Mouse (Mus musculus) MEL (cell line): ENCODE measurements around the gene Naa38. TPM values are rescaled to one million over a fixed set of nuclear protein-coding genes. Genes with fewer than 3 reads are reported as not detected.

Experiments used
- DNase-seq: peaks from one replicate; pipeline ENCODE4 v3.0.0; 2011; ENCODE audit warnings: low read depth, low spot score
- H3K27ac ChIP-seq: 2 replicates; pipeline ENCODE4 v1.5.1; 2012; ENCODE audit warnings: low read depth, mild to moderate bottlenecking, control low read depth, low read length, moderate library complexity; ENCODE audit not compliant: control insufficient read depth
- H3K27me3 ChIP-seq, 2 experiments: fragments of 150-350 bp in 1 of 2; sonication (generic) in 1 of 2; 2 replicates each; pipeline ENCODE4 v1.6.1; 2012; ENCODE audit warnings: low read length in 2 of 2, mild to moderate bottlenecking in 2 of 2, improper control_type of control experiment in 1 of 2, moderate library complexity in 1 of 2; ENCODE audit not compliant: insufficient read depth in 2 of 2, control insufficient read depth in 1 of 2
- H3K36me3 ChIP-seq, 2 experiments: 2 replicates each; pipeline ENCODE4 v1.6.1; 2012 to 2014; ENCODE audit warnings: low read length in 2 of 2, improper control_type of control experiment in 1 of 2, inconsistent platforms in 1 of 2, mild to moderate bottlenecking in 1 of 2; ENCODE audit not compliant: insufficient read depth in 2 of 2, control insufficient read depth in 1 of 2
- H3K4me1 ChIP-seq, 2 experiments: fragments of 150-350 bp in 1 of 2; sonication (generic) in 1 of 2; 2 replicates each; pipeline ENCODE4 v1.6.1; 2012; ENCODE audit warnings: low read length in 2 of 2, improper control_type of control experiment in 1 of 2, mild to moderate bottlenecking in 1 of 2; ENCODE audit not compliant: insufficient read depth in 2 of 2, control insufficient read depth in 1 of 2
- H3K4me3 ChIP-seq, 2 experiments: fragments of 150-350 bp in 1 of 2; sonication (generic) in 1 of 2; 2 replicates each; pipeline ENCODE4 v1.5.1; 2012; ENCODE audit warnings: low read depth in 2 of 2, low read length in 2 of 2, mild to moderate bottlenecking in 2 of 2, moderate library complexity in 2 of 2, control low read depth in 1 of 2, improper control_type of control experiment in 1 of 2; ENCODE audit not compliant: control insufficient read depth in 1 of 2, insufficient read depth in 1 of 2
- H3K79me2 ChIP-seq: 2 replicates; pipeline ENCODE4 v1.6.1; 2012; ENCODE audit warnings: mild to moderate bottlenecking, low read length, moderate library complexity; ENCODE audit not compliant: control insufficient read depth, poor library complexity, insufficient read depth
- H3K9ac ChIP-seq: 2 replicates; pipeline ENCODE4 v1.6.1; 2012; ENCODE audit warnings: low read depth, mild to moderate bottlenecking, control low read depth, low read length, moderate library complexity; ENCODE audit not compliant: control insufficient read depth, poor library complexity, severe bottlenecking
- H3K9me3 ChIP-seq: fragments of 150-350 bp; sonication (generic); replicated peaks from 2 replicates; pipeline ENCODE4 v1.6.1; 2012; ENCODE audit warnings: mild to moderate bottlenecking, low read length, improper control_type of control experiment, moderate library complexity; ENCODE audit not compliant: insufficient read depth
- CHD1 ChIP-seq: IDR thresholded peaks from 2 replicates; pipeline ENCODE4 v1.6.1; 2012; ENCODE audit warnings: low read depth, mild to moderate bottlenecking, inconsistent platforms, low read length, improper control_type of control experiment
- CHD2 ChIP-seq: IDR thresholded peaks from 2 replicates; pipeline ENCODE4 v1.6.1; 2011; ENCODE audit warnings: low read length, improper control_type of control experiment
- CTCF ChIP-seq, 3 experiments: IDR thresholded peaks in 2 of 3; conservative IDR thresholded peaks in 1 of 3; 2 replicates each; pipeline ENCODE4 v1.5.1; 2011 to 2012; ENCODE audit warnings: low read length in 3 of 3, low read depth in 2 of 3, mild to moderate bottlenecking in 2 of 3, improper control_type of control experiment in 1 of 3, inconsistent platforms in 1 of 3, mixed read lengths in 1 of 3, moderate library complexity in 1 of 3; ENCODE audit not compliant: control insufficient read depth in 1 of 3, insufficient read depth in 1 of 3, poor library complexity in 1 of 3, severe bottlenecking in 1 of 3
- E2F4 ChIP-seq: IDR thresholded peaks from 2 replicates; pipeline ENCODE4 v1.6.1; 2011; ENCODE audit warnings: low read depth, low read length, improper control_type of control experiment, borderline replicate concordance
- ELF1 ChIP-seq: IDR thresholded peaks from 2 replicates; pipeline ENCODE4 v1.6.1; 2014; ENCODE audit warnings: low read depth, mild to moderate bottlenecking, inconsistent platforms, low read length, improper control_type of control experiment, moderate library complexity
- EP300 ChIP-seq, 2 experiments: IDR thresholded peaks; 2 replicates each; pipeline ENCODE4 v1.6.1; 2011; ENCODE audit warnings: improper control_type of control experiment in 2 of 2, low read length in 2 of 2, low read depth in 1 of 2, mild to moderate bottlenecking in 1 of 2
- GABPA ChIP-seq: IDR thresholded peaks from 2 replicates; pipeline ENCODE4 v1.6.1; 2012; ENCODE audit warnings: low read depth, mild to moderate bottlenecking, inconsistent platforms, low read length, improper control_type of control experiment, moderate library complexity
- GATA1 ChIP-seq: IDR thresholded peaks from 2 replicates; pipeline ENCODE4 v1.6.1; 2011; ENCODE audit warnings: low read depth, low read length, improper control_type of control experiment
- JUND ChIP-seq: IDR thresholded peaks from 2 replicates; pipeline ENCODE4 v1.6.1; 2011; ENCODE audit warnings: low read depth, mild to moderate bottlenecking, improper control_type of control experiment, low read length
- KAT2A ChIP-seq: conservative IDR thresholded peaks from 2 replicates; pipeline ENCODE4 v1.6.1; 2012; ENCODE audit warnings: low read depth, low read length, improper control_type of control experiment, inconsistent platforms
- MAFK ChIP-seq: IDR thresholded peaks from 2 replicates; pipeline ENCODE4 v1.6.1; 2011; ENCODE audit warnings: low read depth, mild to moderate bottlenecking, low read length, improper control_type of control experiment, borderline replicate concordance
- MAX ChIP-seq: IDR thresholded peaks from 2 replicates; pipeline ENCODE4 v1.6.1; 2011; ENCODE audit warnings: low read length, improper control_type of control experiment
- MAZ ChIP-seq: IDR thresholded peaks from 2 replicates; pipeline ENCODE4 v1.6.1; 2012; ENCODE audit warnings: low read depth, mild to moderate bottlenecking, inconsistent platforms, low read length, improper control_type of control experiment
- MEF2A ChIP-seq: IDR thresholded peaks from 2 replicates; pipeline ENCODE4 v1.6.1; 2014; ENCODE audit warnings: low read depth, mild to moderate bottlenecking, inconsistent platforms, low read length, improper control_type of control experiment; ENCODE audit not compliant: poor library complexity, insufficient replicate concordance, severe bottlenecking; ENCODE audit errors: extremely low read depth
- MXI1 ChIP-seq: IDR thresholded peaks from 2 replicates; pipeline ENCODE4 v1.6.1; 2011; ENCODE audit warnings: mild to moderate bottlenecking, low read depth, low read length, improper control_type of control experiment
- MYB ChIP-seq: IDR thresholded peaks from 2 replicates; pipeline ENCODE4 v1.6.1; 2011; ENCODE audit warnings: mild to moderate bottlenecking, low read depth, low read length, improper control_type of control experiment
- MYC ChIP-seq: IDR thresholded peaks from 2 replicates; pipeline ENCODE4 v1.6.1; 2011; ENCODE audit warnings: low read depth, mild to moderate bottlenecking, low read length, improper control_type of control experiment, moderate library complexity
- NELFE ChIP-seq: IDR thresholded peaks from 2 replicates; pipeline ENCODE4 v1.6.1; 2011; ENCODE audit warnings: low read depth, low read length, improper control_type of control experiment
- NRF1 ChIP-seq: IDR thresholded peaks from 2 replicates; pipeline ENCODE4 v1.6.1; 2014; ENCODE audit warnings: low read depth, mild to moderate bottlenecking, inconsistent platforms, low read length, improper control_type of control experiment, moderate library complexity; ENCODE audit not compliant: poor library complexity, insufficient read depth, severe bottlenecking
- POLR2A ChIP-seq, 2 experiments: IDR thresholded peaks; 2 replicates each; pipeline ENCODE4 v1.6.1; 2011 to 2012; ENCODE audit warnings: low read length in 2 of 2, mild to moderate bottlenecking in 2 of 2, control low read depth in 1 of 2, improper control_type of control experiment in 1 of 2, low read depth in 1 of 2, moderate library complexity in 1 of 2; ENCODE audit not compliant: control insufficient read depth in 1 of 2, insufficient read depth in 1 of 2, poor library complexity in 1 of 2
- POLR2AphosphoS2 ChIP-seq: IDR thresholded peaks from 2 replicates; pipeline ENCODE4 v1.6.1; 2011; ENCODE audit warnings: low read length, improper control_type of control experiment
- POLR2AphosphoS5 ChIP-seq: IDR thresholded peaks from 2 replicates; pipeline ENCODE4 v1.6.1; 2012; ENCODE audit warnings: low read depth, borderline replicate concordance, mild to moderate bottlenecking, inconsistent platforms, low read length, moderate library complexity, mixed read lengths
- RAD21 ChIP-seq: IDR thresholded peaks from 2 replicates; pipeline ENCODE4 v1.6.1; 2011; ENCODE audit warnings: mild to moderate bottlenecking, low read depth, low read length, improper control_type of control experiment
- RCOR1 ChIP-seq: IDR thresholded peaks from 2 replicates; pipeline ENCODE4 v1.6.1; 2012; ENCODE audit warnings: low read depth, mild to moderate bottlenecking, inconsistent platforms, low read length, improper control_type of control experiment
- SIN3A ChIP-seq: IDR thresholded peaks from 2 replicates; pipeline ENCODE4 v1.6.1; 2012; ENCODE audit warnings: low read length, improper control_type of control experiment, inconsistent platforms
- SMC3 ChIP-seq: IDR thresholded peaks from 2 replicates; pipeline ENCODE4 v1.6.1; 2011; ENCODE audit warnings: low read depth, low read length, improper control_type of control experiment
- TAL1 ChIP-seq: IDR thresholded peaks from 2 replicates; pipeline ENCODE4 v1.6.1; 2012; ENCODE audit warnings: mild to moderate bottlenecking, inconsistent platforms, low read length, moderate library complexity, mixed read lengths
- TBP ChIP-seq: IDR thresholded peaks from 2 replicates; pipeline ENCODE4 v1.8.0; 2011; ENCODE audit warnings: low read depth, low read length, improper control_type of control experiment
- TCF12 ChIP-seq: IDR thresholded peaks from 2 replicates; pipeline ENCODE4 v1.6.1; 2014; ENCODE audit warnings: low read depth, mild to moderate bottlenecking, inconsistent platforms, low read length, improper control_type of control experiment, moderate library complexity
- UBTF ChIP-seq: IDR thresholded peaks from 2 replicates; pipeline ENCODE4 v1.6.1; 2012; ENCODE audit warnings: low read depth, mild to moderate bottlenecking, inconsistent platforms, low read length, improper control_type of control experiment, moderate library complexity, borderline replicate concordance; ENCODE audit not compliant: insufficient read depth
- USF1 ChIP-seq: IDR thresholded peaks from 2 replicates; pipeline ENCODE4 v1.6.1; 2014; ENCODE audit warnings: low read depth, mild to moderate bottlenecking, inconsistent platforms, low read length, improper control_type of control experiment, moderate library complexity
- ZC3H11A ChIP-seq: IDR thresholded peaks from 2 replicates; pipeline ENCODE4 v1.6.1; 2012; ENCODE audit warnings: low read depth, mild to moderate bottlenecking, inconsistent platforms, low read length, improper control_type of control experiment
- ZMIZ1 ChIP-seq: IDR thresholded peaks from 2 replicates; pipeline ENCODE4 v1.6.1; 2012; ENCODE audit warnings: low read depth, mild to moderate bottlenecking, inconsistent platforms, low read length, improper control_type of control experiment, moderate library complexity
- ZNF384 ChIP-seq: IDR thresholded peaks from 2 replicates; pipeline ENCODE4 v1.6.1; 2012; ENCODE audit warnings: low read depth, mild to moderate bottlenecking, inconsistent platforms, low read length, improper control_type of control experiment
- polyA plus RNA-seq, 2 experiments: library from polyadenylated mRNA; stranded (reverse) in 1 of 2; unstranded in 1 of 2; fragments of >175 nt in 1 of 2; fragments of >200 nt in 1 of 2; gene quantifications; 2 replicates each; pipeline versions ENCODE4 v1.2.1 to v1.2.4; 2012; ENCODE audit warnings: low replicate concordance in 2 of 2, low read depth in 1 of 2; ENCODE audit not compliant: insufficient read length in 2 of 2, insufficient read depth in 1 of 2, missing spikeins in 1 of 2
- total RNA-seq: library from RNA; depleted of rRNA; stranded (reverse); fragments of 300-350 nt; gene quantifications from 2 replicates; pipeline ENCODE4 v1.2.3, GENCODE M21; 2012

Naa38 gene
- total and polyA plus RNA-seq, 3 experiments, result 173 to 190 TPM; not detected in 1

- Histone ChIP-seq H3K4me3 (peak overlapping the region; percentile 61 to 72), H3K79me2 (peaks cover 20% of the 10 kb centered on the region), H3K27me3 (peaks cover 0 to 1% of the 10 kb centered on the region in 2 experiments; a peak in 1 of 4 replicates), H3K9me3 (no peaks in the 10 kb centered on the region), H3K36me3 (peaks cover 0 to 14% of the 10 kb centered on the region in 2 experiments; a peak in 2 of 4 replicates), H3K27ac (peak overlapping the region; percentile 92), H3K9ac (peak overlapping the region; percentile 79), H3K4me1 (peaks cover 7 to 34% of the 10 kb centered on the region in 2 experiments)
- peak; percentile 99 for DNase-seq
- TF ChIP-seq SIN3A (peak; percentile 95), KAT2A (peak; percentile 51), CHD2 (peak; percentile 58; the same call in 1 of the 2 replicates), MAZ (peak; percentile 93; the same call in 1 of the 2 replicates), CHD1 (no peak; the same call in 1 of the 2 replicates), MAFK (no peak), MAX (peak; percentile 98), POLR2A (IDR thresholded peaks at IDR 0.05; ENCODE audit: control insufficient read depth in 1 of 2, insufficient read depth in 1 of 2, low read depth in 1 of 2, low read length in 2 of 2, poor library complexity in 1 of 2) (peak; percentile 0 to 21; a peak in 2 of 4 replicates), NRF1 (peak; percentile 93), ZNF384 (no peak), NELFE (peak; percentile 48; the same call in 1 of the 2 replicates), JUND (no peak), USF1 (peak; percentile 70; the same call in 1 of the 2 replicates), MEF2A (no peak; the same call in 1 of the 2 replicates), CTCF (IDR thresholded peaks at IDR 0.05 in 2 of 3, conservative IDR thresholded peaks at IDR 0.05 in 1 of 3; ENCODE audit: control insufficient read depth in 1 of 3, insufficient read depth in 1 of 3, low read depth in 2 of 3, low read length in 3 of 3, poor library complexity in 1 of 3, severe bottlenecking in 1 of 3) (0 out of 6 replicates have a peak, but pooled peaks of 1 of the 3 experiments have one; percentile 9), EP300 (IDR thresholded peaks at IDR 0.05; ENCODE audit: low read depth in 1 of 2, low read length in 2 of 2) (peak in 1 of 2 experiments; percentile 56; a peak in 2 of 4 replicates), GATA1 (no peak), RAD21 (no peak), MYC (peak; percentile 98), MXI1 (peak; percentile 98), SMC3 (no peak), TCF12 (peak; percentile 41; the same call in 1 of the 2 replicates), POLR2AphosphoS2 (peak; percentile 23; the same call in 1 of the 2 replicates), ZC3H11A (peak; percentile 17), POLR2AphosphoS5 (no peak), UBTF (no peak), TAL1 (no peak), RCOR1 (peak; percentile 64), MYB (no peak), ELF1 (peak; percentile 53; the same call in 1 of the 2 replicates), E2F4 (peak; percentile 51; the same call in 1 of the 2 replicates), ZMIZ1 (0 out of 2 replicates have a peak, but pooled peaks have one; percentile 46), GABPA (peak; percentile 35; the same call in 1 of the 2 replicates), TBP (peak; percentile 57; the same call in 1 of the 2 replicates)
These were observed 23.5 kb downstream of the Naa38 start for GRCm38 (mm10) chr11:69418481-69419442.
